Mouse (Mus musculus) hindbrain, embryonic 16.5 days (tissue): ENCODE results near the gene Fam135a. TPM values are rescaled to one million over a fixed set of nuclear protein-coding genes. Genes with fewer than 3 reads are reported as not detected.

Experiments
- ATAC-seq: fragments of 200-750 bp; cut with Nextera tagmentation; 2 replicates; pipeline ENCODE4 v1.8.0; 2017; ENCODE audit warnings: moderate TSS enrichment, moderate library complexity
- H3K27ac ChIP-seq: fragments of 300-500 bp; sonication (generic); 2 replicates; pipeline ENCODE4 v1.5.1; 2014; ENCODE audit warnings: low read depth, mild to moderate bottlenecking, control low read depth, low read length, moderate library complexity
- H3K27me3 ChIP-seq: fragments of 300-500 bp; sonication (generic); replicated peaks from 2 replicates; pipeline ENCODE4 v1.6.1; 2014; ENCODE audit warnings: low read length; ENCODE audit not compliant: control insufficient read depth, insufficient read depth
- H3K36me3 ChIP-seq: fragments of 300-500 bp; sonication (generic); 2 replicates; pipeline ENCODE4 v1.6.1; 2014; ENCODE audit warnings: mild to moderate bottlenecking, low read length, moderate library complexity, mixed read lengths; ENCODE audit not compliant: control insufficient read depth, insufficient read depth
- H3K4me1 ChIP-seq: fragments of 300-500 bp; sonication (generic); 2 replicates; pipeline ENCODE4 v1.6.1; 2014; ENCODE audit warnings: low read depth, low read length; ENCODE audit not compliant: control insufficient read depth, insufficient read depth
- H3K4me2 ChIP-seq: fragments of 300-500 bp; sonication (generic); 2 replicates; pipeline ENCODE4 v1.6.1; 2014; ENCODE audit warnings: mild to moderate bottlenecking, low read length, control low read depth, moderate library complexity
- H3K4me3 ChIP-seq: fragments of 300-500 bp; sonication (generic); 2 replicates; pipeline ENCODE4 v1.5.1; 2014; ENCODE audit warnings: mild to moderate bottlenecking, low read length, control low read depth, moderate library complexity
- H3K9ac ChIP-seq: fragments of 300-500 bp; sonication (generic); 2 replicates; pipeline ENCODE4 v1.6.1; 2014; ENCODE audit warnings: low read depth, mild to moderate bottlenecking, control low read depth, low read length, moderate library complexity
- H3K9me3 ChIP-seq: fragments of 300-500 bp; sonication (generic); 2 replicates; pipeline ENCODE4 v1.6.1; 2014; ENCODE audit warnings: mild to moderate bottlenecking, low read length, moderate library complexity; ENCODE audit not compliant: control insufficient read depth
- WGBS: fragments of 180-500 bp; shearing (Covaris S2); extraction: QIAGEN DNeasy Blood & Tissue Kit; methylation state at CpG from one replicate; pipeline ENCODE4 v1.1.7; 2014; 5-methylcytosine and 5-hydroxymethylcytosine counted together
- polyA plus RNA-seq: library from polyadenylated mRNA; unstranded; fragments of >200 nt; fragmentation: Nextera tagmentation; extraction: Ambion mirVana; gene quantifications from 2 replicates; pipeline ENCODE4 v1.2.1, GENCODE M21; 2015

Fam135a gene
- polyA plus RNA-seq, 1 experiment from 2014 or later, result 23.9 TPM

- H3K4me2 ChIP-seq, result no peak overlapping the region
- H3K27me3 ChIP-seq, result no peaks in the 10 kb centered on the region
- H3K36me3 ChIP-seq, result no peaks in the 10 kb centered on the region
- no peak overlapping the region for H3K9ac ChIP-seq
- 50% methylated on average over 10 of the region's 10 CpGs for WGBS
- no peak overlapping the region for H3K4me3 ChIP-seq
- H3K9me3 ChIP-seq, result no peaks in the 10 kb centered on the region
- H3K27ac ChIP-seq, result no peak overlapping the region
- peaks cover 3% of the 10 kb centered on the region for H3K4me1 ChIP-seq
- ATAC-seq, result no peak
Observed at GRCm38 (mm10) chr1:24107971-24108773, 8.0 kb upstream of the Fam135a start.

- Histone ChIP-seq H3K27me3 (no peaks in the 10 kb centered on the region), H3K27ac (no peak overlapping the region), H3K9ac (no peak overlapping the region), H3K4me1 (peaks cover 3% of the 10 kb centered on the region), H3K4me2 (peak overlapping the region; percentile 41), H3K4me3 (no peak overlapping the region), H3K9me3 (no peaks in the 10 kb centered on the region), H3K36me3 (no peaks in the 10 kb centered on the region)
- 0 out of 2 replicates have a peak, but pooled peaks have one; percentile 14 for ATAC-seq
- WGBS, result 34% methylated on average over 11 of the region's 11 CpGs
Observed at GRCm38 (mm10) chr1:24107378-24107777, 7.2 kb upstream of the Fam135a start.

GRCm38 (mm10) chr1:24102579-24103149 lies 2.5 kb upstream of the Fam135a start:
- WGBS, result 81% methylated on average over 10 of the region's 10 CpGs
- no peak overlapping the region for H3K4me2 ChIP-seq
- H3K27me3 ChIP-seq, result no peaks in the 10 kb centered on the region
- no peak for ATAC-seq
- peaks cover 8% of the 10 kb centered on the region for H3K4me1 ChIP-seq
- H3K36me3 ChIP-seq, result no peaks in the 10 kb centered on the region
- no peak overlapping the region for H3K9ac ChIP-seq
- H3K27ac ChIP-seq, result no peak overlapping the region
- no peaks in the 10 kb centered on the region for H3K9me3 ChIP-seq
- H3K4me3 ChIP-seq, result no peak overlapping the region

- H3K36me3 ChIP-seq, result no peaks in the 10 kb centered on the region
- H3K4me1 ChIP-seq, result peaks cover 9% of the 10 kb centered on the region
- H3K27me3 ChIP-seq, result no peaks in the 10 kb centered on the region
- peak overlapping the region; percentile 96 for H3K4me3 ChIP-seq
- 57% methylated on average over 6 of the region's 6 CpGs for WGBS
- peak overlapping the region; percentile 84; the same call in 1 of the 2 replicates for H3K27ac ChIP-seq
- peak; percentile 32 for ATAC-seq
- H3K9ac ChIP-seq, result peak overlapping the region; percentile 96
- H3K4me2 ChIP-seq, result peak overlapping the region; percentile 83
- no peaks in the 10 kb centered on the region for H3K9me3 ChIP-seq
Observed at GRCm38 (mm10) chr1:24100870-24101358, 773 bp upstream of the Fam135a start.

- H3K27ac ChIP-seq, result peak overlapping the region; percentile 82
- peaks cover 9% of the 10 kb centered on the region for H3K4me1 ChIP-seq
- 2% methylated on average over 31 of the region's 44 CpGs for WGBS
- H3K9ac ChIP-seq, result peak overlapping the region; percentile 96
- H3K9me3 ChIP-seq, result no peaks in the 10 kb centered on the region
- peak overlapping the region; percentile 83 for H3K4me2 ChIP-seq
- no peaks in the 10 kb centered on the region for H3K27me3 ChIP-seq
- no peaks in the 10 kb centered on the region for H3K36me3 ChIP-seq
- peak overlapping the region; percentile 96 for H3K4me3 ChIP-seq
- no peak for ATAC-seq
Observed at GRCm38 (mm10) chr1:24099541-24099925, 608 bp downstream of the Fam135a start.

GRCm38 (mm10) chr1:24097541-24097940 lies 2.6 kb downstream of the Fam135a start:
- Histone ChIP-seq H3K27ac (no peak overlapping the region), H3K4me2 (peak overlapping the region; percentile 10; the same call in 1 of the 2 replicates), H3K4me3 (no peak overlapping the region), H3K27me3 (no peaks in the 10 kb centered on the region), H3K4me1 (peaks cover 9% of the 10 kb centered on the region), H3K9me3 (no peaks in the 10 kb centered on the region), H3K9ac (no peak overlapping the region), H3K36me3 (no peaks in the 10 kb centered on the region)
- WGBS, result 41% methylated on average over 8 of the region's 8 CpGs
- ATAC-seq, result no peak

- H3K9me3 ChIP-seq, result no peaks in the 10 kb centered on the region
- no peak for ATAC-seq
- H3K4me3 ChIP-seq, result no peak overlapping the region
- no peaks in the 10 kb centered on the region for H3K27me3 ChIP-seq
- H3K4me2 ChIP-seq, result no peak overlapping the region
- H3K4me1 ChIP-seq, result peaks cover 2% of the 10 kb centered on the region
- no peak overlapping the region for H3K9ac ChIP-seq
- no peaks in the 10 kb centered on the region for H3K36me3 ChIP-seq
- H3K27ac ChIP-seq, result no peak overlapping the region
- 94% methylated on average over 7 of the region's 7 CpGs for WGBS
Observed at GRCm38 (mm10) chr1:24092414-24092813, 7.7 kb downstream of the Fam135a start.

- no peak overlapping the region for H3K4me2 ChIP-seq
- H3K4me3 ChIP-seq, result no peak overlapping the region
- 87% methylated on average over 2 of the region's 2 CpGs for WGBS
- H3K9me3 ChIP-seq, result no peaks in the 10 kb centered on the region
- H3K9ac ChIP-seq, result no peak overlapping the region
- no peak for ATAC-seq
- no peaks in the 10 kb centered on the region for H3K36me3 ChIP-seq
- H3K27ac ChIP-seq, result no peak overlapping the region
- H3K27me3 ChIP-seq, result no peaks in the 10 kb centered on the region
- H3K4me1 ChIP-seq, result no peaks in the 10 kb centered on the region
Observed at GRCm38 (mm10) chr1:24090603-24091002, 9.5 kb downstream of the Fam135a start.

- no peaks in the 10 kb centered on the region for H3K36me3 ChIP-seq
- no peaks in the 10 kb centered on the region for H3K9me3 ChIP-seq
- H3K4me3 ChIP-seq, result no peak overlapping the region
- H3K27me3 ChIP-seq, result no peaks in the 10 kb centered on the region
- H3K4me2 ChIP-seq, result no peak overlapping the region
- ATAC-seq, result no peak
- H3K9ac ChIP-seq, result no peak overlapping the region
- no peak overlapping the region for H3K27ac ChIP-seq
- no peaks in the 10 kb centered on the region for H3K4me1 ChIP-seq
- 70% methylated on average over 5 of the region's 5 CpGs for WGBS
Observed at GRCm38 (mm10) chr1:24090094-24090493, 10.0 kb downstream of the Fam135a start.
